Mouse (Mus musculus) small intestine, adult 2 months (tissue): ENCODE data around the gene Cyp8b1.

Source experiments
- CTCF ChIP-seq: fragments of 200-500 bp; IDR thresholded peaks from 2 replicates; pipeline ENCODE4 v1.5.1; 2012; ENCODE audit warnings: low read depth, mild to moderate bottlenecking, control low read depth, inconsistent platforms, low read length, moderate library complexity, mixed read lengths; ENCODE audit not compliant: insufficient replicate concordance, insufficient read length; ENCODE audit errors: extremely low read depth
- POLR2A ChIP-seq: fragments of 200-500 bp; IDR thresholded peaks from 2 replicates; pipeline ENCODE4 v1.6.1; 2012; ENCODE audit warnings: low read depth, mild to moderate bottlenecking, control low read depth, inconsistent platforms, low read length, moderate library complexity

DNA sequence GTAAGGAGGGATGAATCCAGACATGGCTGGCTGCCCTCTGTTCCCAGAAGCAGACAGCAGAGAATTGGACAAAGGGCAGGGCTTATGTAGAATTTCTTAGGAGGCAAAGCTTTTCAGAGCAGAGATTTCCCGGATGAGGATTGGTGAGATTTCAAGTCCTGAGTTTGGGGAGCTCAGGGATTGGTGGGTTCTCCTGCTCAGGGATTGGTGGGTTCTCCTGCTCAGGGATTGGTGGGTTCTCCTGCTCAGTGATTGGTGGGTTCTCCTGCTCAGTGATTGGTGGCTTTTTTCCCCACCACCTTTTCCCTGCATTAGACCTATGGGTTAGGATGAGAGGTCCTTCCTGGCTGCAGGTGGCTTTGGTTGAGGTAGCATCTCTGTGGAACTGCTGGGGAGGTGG, 20.8 kb upstream of the Cyp8b1 start:
- TF ChIP-seq CTCF (no peak), POLR2A (no peak)
